Mouse (Mus musculus): ENCODE results near the gene Hvcn1. TPM values are rescaled to one million over a fixed set of nuclear protein-coding genes. Genes with fewer than 3 reads are reported as not detected.
"Not testable (repeated sequence)": the region's sequence is repeated elsewhere in the genome, so short reads cannot be mapped to it uniquely, and the experiment has no call there.

Hvcn1 gene
- 3.4 and 5.9 TPM in 2 replicates for polyA plus RNA-seq (2012; rRNA removed)

- DNase-seq (ENCODE audit: extremely low spot score in 1 of 2, low spot score in 1 of 2) = no peak
Measured at GRCm38 (mm10) chr5:122206475-122206874, at the start of gene Hvcn1. Hvcn1 (plus strand) TSS chr5:122206804.

GRCm38 (mm10) chr5:122157827-122158381 is 48.7 kb upstream of the Hvcn1 start, which contains the start of gene Ppp1cc:
Ppp1cc (plus strand) TSS chr5:122158278.
- DNase-seq (ENCODE audit: extremely low spot score in 1 of 2, low spot score in 1 of 2) = peak; percentile 74 to 91

GRCm38 (mm10) chr5:122158557-122159515 is 47.8 kb upstream of the Hvcn1 start:
- no peak for DNase-seq (ENCODE audit: extremely low spot score in 1 of 2, low spot score in 1 of 2)

GRCm38 (mm10) chr5:122163194-122163593 is 43.4 kb upstream of the Hvcn1 start:
- DNase-seq (ENCODE audit: extremely low spot score in 1 of 2, low spot score in 1 of 2) = no peak

- DNase-seq (ENCODE audit: extremely low spot score in 1 of 2, low spot score in 1 of 2) = no peak
Measured at GRCm38 (mm10) chr5:122164011-122164410, 42.6 kb upstream of the Hvcn1 start.

- DNase-seq (ENCODE audit: extremely low spot score in 1 of 2, low spot score in 1 of 2) = peak in 1 of 2 experiments; percentile 77
Measured at GRCm38 (mm10) chr5:122165233-122165915, 41.2 kb upstream of the Hvcn1 start.

GRCm38 (mm10) chr5:122166636-122167161 is 39.9 kb upstream of the Hvcn1 start:
- DNase-seq (ENCODE audit: extremely low spot score in 1 of 2, low spot score in 1 of 2) = no peak

- no peak for DNase-seq (ENCODE audit: extremely low spot score in 1 of 2, low spot score in 1 of 2)
Measured at GRCm38 (mm10) chr5:122168344-122169069, 38.1 kb upstream of the Hvcn1 start.

GRCm38 (mm10) chr5:122171058-122171457 is 35.5 kb upstream of the Hvcn1 start:
- DNase-seq (ENCODE audit: extremely low spot score in 1 of 2, low spot score in 1 of 2) = no peak

- DNase-seq (ENCODE audit: extremely low spot score in 1 of 2, low spot score in 1 of 2) = no peak
Measured at GRCm38 (mm10) chr5:122175402-122175801, 31.2 kb upstream of the Hvcn1 start.

- no peak for DNase-seq (ENCODE audit: extremely low spot score in 1 of 2, low spot score in 1 of 2)
Measured at GRCm38 (mm10) chr5:122175961-122176360, 30.6 kb upstream of the Hvcn1 start.

- DNase-seq (ENCODE audit: extremely low spot score in 1 of 2, low spot score in 1 of 2) = no peak
Measured at GRCm38 (mm10) chr5:122176398-122176797, 30.2 kb upstream of the Hvcn1 start.

GRCm38 (mm10) chr5:122179665-122180064 is 26.9 kb upstream of the Hvcn1 start:
- no peak for DNase-seq (ENCODE audit: extremely low spot score in 1 of 2, low spot score in 1 of 2)

- DNase-seq (ENCODE audit: extremely low spot score in 1 of 2, low spot score in 1 of 2) = no peak
Measured at GRCm38 (mm10) chr5:122184283-122184806, 22.3 kb upstream of the Hvcn1 start.

- not testable (repeated sequence) for DNase-seq (ENCODE audit: extremely low spot score in 1 of 2, low spot score in 1 of 2)
Measured at GRCm38 (mm10) chr5:122184858-122185257, 21.7 kb upstream of the Hvcn1 start.

GRCm38 (mm10) chr5:122189115-122189514 is 17.5 kb upstream of the Hvcn1 start:
- DNase-seq (ENCODE audit: extremely low spot score in 1 of 2, low spot score in 1 of 2) = no peak

GRCm38 (mm10) chr5:122190465-122190864 is 16.1 kb upstream of the Hvcn1 start:
- no peak for DNase-seq (ENCODE audit: extremely low spot score in 1 of 2, low spot score in 1 of 2)

- DNase-seq (ENCODE audit: extremely low spot score in 1 of 2, low spot score in 1 of 2) = no peak
Measured at GRCm38 (mm10) chr5:122191269-122192063, 15.1 kb upstream of the Hvcn1 start.

- DNase-seq (ENCODE audit: extremely low spot score in 1 of 2, low spot score in 1 of 2) = no peak
Measured at GRCm38 (mm10) chr5:122192347-122192746, 14.3 kb upstream of the Hvcn1 start.

Measured in frontal cortex, adult 2 months (tissue).